Mouse (Mus musculus) mouse trophoblast stem cell (cell line): Measurements from ENCODE around the gene Epha6.

ENCODE experiments used
- in situ Hi-C, 2 experiments: fragments of 300-500 bp; cut with MseI, MboI; formaldehyde crosslinking; loops; 2 replicates in 1 of 2; 3 replicates in 1 of 2; pipeline ENCODE4 v1.15.1; 2025

Epha6 gene

DNA sequence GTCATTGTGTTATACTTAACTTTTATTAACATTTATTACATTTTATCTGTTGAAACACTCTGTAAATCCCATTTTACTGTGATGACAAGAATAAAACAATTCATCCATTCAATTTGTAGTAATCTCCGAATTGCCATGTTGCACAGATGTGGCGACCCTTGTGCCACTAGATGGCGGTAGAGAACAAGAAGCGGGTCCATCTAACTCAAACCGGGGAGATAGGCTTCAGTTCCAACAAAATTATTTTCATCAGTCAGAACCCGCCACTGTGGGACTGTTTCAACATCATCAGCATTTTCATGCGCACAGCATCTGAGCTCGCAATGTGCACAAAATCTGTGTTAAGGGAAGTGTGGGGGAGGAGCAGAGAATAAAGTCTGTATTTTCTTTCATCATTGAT, 921.9 kb downstream of the Epha6 start:
- in situ Hi-C loops: no loop called here

DNA sequence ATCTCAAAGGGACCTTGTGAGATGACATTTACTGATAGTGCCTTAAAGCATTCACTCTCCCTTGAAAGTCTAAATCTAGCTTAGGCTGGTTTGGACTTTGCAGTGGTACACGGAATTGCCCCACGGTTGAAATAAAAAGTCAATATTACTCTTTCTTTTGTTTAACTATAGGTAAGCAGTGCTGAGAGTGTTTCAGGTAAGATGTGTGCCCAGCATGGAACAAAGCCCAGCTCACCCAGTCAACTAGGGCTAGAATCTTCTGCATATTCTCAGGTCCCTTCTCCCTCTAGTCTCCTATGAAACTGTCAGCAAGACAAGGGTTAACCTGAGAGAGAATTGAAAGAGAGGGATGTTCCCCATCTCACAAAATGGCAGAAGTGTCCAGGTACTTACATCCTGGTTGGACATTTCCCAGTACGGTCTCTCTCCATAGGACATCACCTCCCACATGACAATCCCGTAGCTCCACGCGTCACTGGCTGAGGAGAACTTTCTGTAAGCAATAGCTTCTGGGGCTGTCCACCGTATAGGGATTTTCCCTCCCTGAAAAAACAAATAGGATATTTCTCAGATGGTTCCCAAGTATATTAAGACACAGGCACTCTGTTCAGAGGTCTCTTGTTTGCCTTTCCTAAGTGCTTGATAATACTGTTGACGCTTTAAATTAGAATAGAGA, 923.0 kb downstream of the Epha6 start:
- in situ Hi-C loops: no loop called here

DNA sequence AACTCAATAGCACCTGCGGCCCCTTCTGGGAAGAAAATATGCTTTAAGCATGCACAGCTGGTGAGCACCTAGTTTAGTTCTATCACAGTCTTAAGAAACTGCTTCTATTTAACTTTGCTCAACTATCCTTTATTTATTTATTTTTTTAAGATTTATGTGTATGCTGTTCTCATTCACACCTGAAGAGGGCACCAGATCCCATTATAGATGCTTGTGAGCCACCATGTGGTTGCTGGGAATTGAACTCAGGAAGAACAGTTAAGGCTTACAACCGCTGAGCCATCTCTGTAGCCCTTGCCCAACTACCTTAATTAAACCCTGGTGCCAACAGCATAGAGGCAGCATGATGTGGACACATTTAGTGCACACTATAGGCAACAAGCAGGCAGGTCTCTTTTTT, 938.4 kb downstream of the Epha6 start:
- in situ Hi-C loops: no loop called here

DNA sequence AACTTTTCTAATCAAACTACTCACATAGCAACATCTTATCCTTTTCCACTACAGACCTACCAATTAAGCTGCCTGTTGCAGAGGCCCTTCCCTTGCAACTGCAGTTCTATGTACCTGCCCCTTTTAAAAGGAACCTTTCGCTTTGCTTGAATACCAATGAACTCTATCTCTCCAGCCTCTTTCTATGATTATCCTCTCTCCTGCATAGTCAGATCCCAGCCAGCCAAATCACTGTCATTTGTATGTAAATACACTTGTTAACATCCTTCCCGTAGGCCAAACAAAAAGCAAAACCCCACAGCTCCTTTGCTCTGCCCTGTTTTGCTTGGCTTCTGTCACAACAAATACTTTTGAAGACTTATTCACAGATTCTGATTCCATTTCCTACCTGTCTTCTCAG, 961.6 kb downstream of the Epha6 start:
- in situ Hi-C loops: no loop called here

DNA sequence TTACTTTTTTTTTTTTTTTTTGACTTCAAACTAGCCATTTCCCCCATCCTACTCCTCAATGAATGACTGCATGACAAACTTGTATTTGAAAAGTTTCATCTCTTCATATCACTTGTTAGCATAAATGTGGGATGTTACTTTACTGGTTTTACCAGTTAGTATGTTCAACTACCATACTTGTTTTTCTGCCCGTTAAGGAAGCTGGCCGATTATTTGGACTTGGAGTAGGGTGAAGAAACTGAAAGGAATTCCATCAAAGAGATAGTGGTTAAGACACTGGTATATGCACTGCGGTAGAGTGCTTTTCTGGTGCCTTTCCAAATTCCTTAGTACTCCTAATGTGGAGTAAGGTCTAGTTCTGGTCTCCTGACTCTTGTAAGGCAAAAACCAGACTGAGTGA, 965.3 kb downstream of the Epha6 start:
- in situ Hi-C loops: no loop called here

DNA sequence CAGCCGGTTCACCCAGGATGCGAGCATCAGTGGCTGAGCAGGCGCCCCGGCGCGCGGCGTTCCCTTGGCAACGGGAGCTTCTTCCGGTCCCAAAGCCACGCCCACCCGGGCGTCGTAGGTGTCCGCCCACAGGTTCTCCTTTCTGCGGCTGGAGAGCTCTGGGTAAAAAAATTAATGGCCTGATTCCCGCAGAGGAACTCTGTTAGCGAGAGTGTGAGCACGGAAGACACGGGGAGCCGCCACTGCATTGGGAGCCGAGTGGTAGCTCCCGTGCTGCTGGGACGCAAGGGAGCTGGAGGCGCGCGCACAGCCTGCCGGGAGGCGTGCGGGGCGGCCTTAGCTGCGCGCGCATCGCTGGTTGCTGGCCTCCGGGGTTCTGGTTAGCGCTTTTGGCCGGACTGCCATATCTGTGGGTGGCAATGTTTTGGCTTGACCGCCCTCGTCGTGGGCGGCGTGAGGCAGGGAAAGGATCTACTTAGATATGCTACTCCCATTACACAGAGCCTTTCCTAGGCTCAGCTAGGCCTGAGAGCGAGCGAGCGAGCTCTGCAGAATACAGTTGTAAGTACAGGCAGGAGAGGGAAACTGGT, 966.1 kb downstream of the Epha6 start, which contains the start of gene Arl6:
Gene Arl6 (minus strand): TSS at position 290 of the 590 bp plus-strand sequence.
- in situ Hi-C loops: no loop called here

DNA sequence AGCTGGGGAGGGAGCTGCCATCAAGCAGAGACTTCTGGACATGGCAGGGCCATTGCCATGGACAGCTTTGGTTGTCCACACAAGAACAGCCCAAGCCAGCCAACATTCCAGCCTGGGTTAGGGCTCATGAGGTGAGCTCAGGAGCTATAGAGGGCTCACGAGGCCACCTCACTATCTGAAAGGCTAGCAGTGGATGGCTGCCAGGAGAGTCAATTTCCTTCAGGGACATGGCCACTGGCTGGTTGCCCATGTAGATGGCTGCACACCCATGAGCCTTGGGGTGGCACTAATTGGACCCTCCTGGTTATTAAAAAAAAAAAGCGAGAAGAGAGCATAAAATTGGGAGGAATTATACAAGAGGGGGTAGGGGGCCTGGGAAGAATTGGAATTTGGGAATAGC, 970.7 kb downstream of the Epha6 start:
- in situ Hi-C loops: no loop called here

DNA sequence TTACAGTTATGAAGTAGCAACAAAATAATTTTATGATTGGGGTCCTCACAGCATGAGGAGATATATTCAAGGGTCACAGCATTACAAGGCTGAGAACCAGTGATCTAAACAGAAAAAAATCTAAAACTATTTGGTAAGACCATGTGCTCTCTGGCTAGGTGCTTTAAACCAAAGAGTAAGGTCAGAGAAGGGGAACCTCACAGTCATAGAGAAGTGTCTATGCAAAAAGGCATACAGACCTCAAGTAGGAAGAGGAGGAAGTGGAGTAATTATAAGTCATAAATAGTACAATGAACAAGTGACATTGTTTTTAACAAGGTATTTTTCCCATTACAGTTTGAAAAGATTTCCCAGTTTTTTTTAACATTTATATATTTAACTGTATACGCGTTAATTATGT, 983.8 kb downstream of the Epha6 start:
- in situ Hi-C loops: no loop called here

DNA sequence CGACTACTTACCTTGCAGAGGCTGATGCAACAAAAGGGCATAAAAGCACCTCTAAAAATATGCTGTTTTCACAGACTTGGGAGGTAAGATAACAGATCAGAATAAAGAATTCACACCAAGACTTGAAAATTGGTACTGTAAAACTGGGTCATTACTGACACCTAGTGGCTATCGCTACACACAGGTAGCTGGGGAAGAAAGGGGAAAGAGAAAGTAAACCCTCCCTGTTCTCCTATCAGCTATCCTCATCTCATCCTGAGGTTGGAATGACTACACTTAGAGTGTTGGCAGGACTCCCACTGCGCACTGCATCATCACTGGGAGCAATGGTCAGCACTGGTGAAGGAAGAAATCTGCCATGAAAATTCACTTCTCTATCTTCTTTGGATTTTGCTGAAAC, 988.2 kb downstream of the Epha6 start:
- in situ Hi-C loops: loop anchor here (5.0 to 10.0 kb wide), 3 partner anchors 142 to 192 kb away; partner anchors contain the start of gene Riox2 (in 2 of the 2)

DNA sequence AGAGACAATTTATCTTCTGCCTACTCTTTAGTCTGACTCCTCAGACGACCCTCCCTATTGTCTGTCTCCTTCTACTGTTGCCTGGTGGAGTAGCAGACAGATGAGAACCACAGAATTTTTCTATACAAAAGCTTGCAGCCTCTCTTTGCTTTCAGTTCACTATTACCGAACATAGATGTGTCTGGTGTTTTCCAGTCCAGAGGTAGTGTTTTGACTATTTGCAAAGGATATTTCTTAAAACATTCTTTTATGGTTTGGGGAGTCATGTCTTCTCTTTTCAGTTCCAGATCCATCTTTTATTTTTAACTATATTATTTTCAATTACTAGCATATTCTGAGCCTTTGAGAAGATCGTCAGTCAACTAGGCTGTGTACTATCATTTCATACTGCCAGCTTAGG, 989.7 kb downstream of the Epha6 start:
- in situ Hi-C loops: loop anchor here (5.0 to 10.0 kb wide), 3 partner anchors 141 to 191 kb away; partner anchors contain the start of gene Riox2 (in 2 of the 2)

DNA sequence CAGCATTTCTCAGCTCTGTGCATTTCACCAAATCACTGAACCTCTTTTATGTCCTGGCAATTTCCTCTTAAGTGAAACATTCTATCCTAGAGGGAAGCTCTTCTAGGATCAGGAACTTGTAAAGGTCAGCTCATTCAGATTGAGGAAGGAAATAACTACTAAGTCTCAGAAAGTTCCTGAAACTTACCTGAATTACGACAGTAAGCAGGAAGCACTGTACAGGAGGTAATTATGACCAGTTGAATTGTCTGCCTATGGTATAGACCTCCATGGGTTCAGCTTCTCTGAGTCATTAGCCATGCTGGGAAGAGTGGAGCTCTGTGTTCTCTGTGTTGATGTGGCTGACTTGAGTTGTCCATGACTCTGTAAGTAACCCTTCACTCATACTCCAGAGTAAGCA, 994.6 kb downstream of the Epha6 start:
- in situ Hi-C loops: loop anchor here (10.0 kb wide), 2 partner anchors 136 to 186 kb away; partner anchors contain the start of gene Riox2 (in 1 of the 2)

DNA sequence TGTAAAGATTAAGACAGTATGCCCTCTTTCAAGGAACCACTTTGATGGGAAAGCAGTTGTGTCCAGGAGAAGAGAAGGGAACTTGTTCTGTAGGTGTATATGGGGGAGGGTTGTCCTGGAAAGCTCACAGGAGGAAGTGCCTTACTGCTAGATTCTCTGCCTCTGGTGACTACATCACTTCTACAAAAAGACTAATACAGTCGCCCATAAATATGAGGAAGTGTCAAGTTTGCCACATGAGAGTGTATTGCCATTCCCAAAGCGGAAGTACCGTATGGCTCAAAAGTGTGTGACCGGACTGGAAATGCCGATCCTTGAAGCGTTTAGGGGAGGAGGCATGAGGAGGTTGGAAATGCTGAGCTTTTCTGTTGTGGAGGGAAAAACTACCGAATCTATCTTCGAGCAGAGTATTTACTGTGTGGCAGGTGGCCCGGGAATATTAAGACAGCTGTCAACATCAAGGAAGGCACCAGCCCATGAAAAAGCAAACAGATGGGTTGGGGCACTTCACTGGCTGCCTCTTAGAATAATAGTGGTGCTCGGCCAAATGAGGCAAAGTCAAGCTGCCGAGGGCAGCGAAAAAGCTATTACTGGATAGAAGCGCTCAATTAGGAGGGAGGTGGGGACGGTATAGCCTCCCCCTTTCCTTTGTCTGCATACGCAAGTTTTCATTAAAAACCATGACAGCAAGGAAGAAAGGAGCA, 1001.1 kb downstream of the Epha6 start:
- in situ Hi-C loops: no loop called here
